Comparison of ENCODE assay signal across 16 mouse cellular contexts in the genomic region with DNA sequence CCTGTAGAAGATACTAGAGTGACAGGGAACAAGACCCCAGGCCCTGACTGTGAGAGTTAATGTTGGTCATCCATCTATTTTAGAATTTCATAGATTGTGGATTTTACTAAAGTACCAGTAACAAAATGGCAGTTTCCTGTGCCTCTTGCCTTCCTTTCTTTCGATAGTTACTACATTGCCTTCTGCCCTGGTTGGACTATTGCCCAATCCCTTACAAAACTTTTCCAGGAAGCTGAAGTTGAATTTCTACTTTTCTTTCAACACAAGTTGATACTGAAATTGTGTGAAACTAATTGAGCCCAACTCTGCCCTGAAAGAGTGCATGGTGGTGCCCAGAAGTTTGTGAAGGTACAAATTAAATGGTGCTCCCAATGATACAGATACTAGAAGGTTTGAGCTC. TPM values are rescaled to one million over a fixed set of nuclear protein-coding genes. Genes with fewer than 3 reads are reported as not detected.
DNase-seq lines count a peak whose midpoint lies in the region; ATAC-seq lines count a peak whose summit lies in the region.
"Had no signal": no experiment of that assay in that cellular context is flagged by ENCODE, and none has a peak within 500 bp of the region (broad histone marks: within the 10 kb centered on the region; RNA-seq: fewer than 3 reads in every experiment).

No protein-coding gene starts in this region.

- ATAC-seq in granulocyte monocyte progenitor cell, adult 5-6 weeks (replicated peaks; ENCODE audit: poor library complexity, severe bottlenecking): peak; percentile 70
- peak; percentile 57 for ATAC-seq in megakaryocyte progenitor cell, adult 5-6 weeks (replicated peaks; ENCODE audit: poor library complexity)

- DNase-seq in kidney, postnatal 36 days: peak; percentile 33 to 48
- no peak for DNase-seq in kidney, adult 18-20 months
- peak; percentile 35 for DNase-seq in NIH3T3 (ENCODE audit: low read depth)
- no peak for DNase-seq in layer of hippocampus, adult 18-20 months (ENCODE audit: low spot score in 2 of 2)
- DNase-seq in layer of hippocampus, adult 8-10 months (ENCODE audit: low spot score in 2 of 2): no peak
- DNase-seq: cerebellum, adult 11 months; cerebellum, postnatal 25 days; gastrocnemius, postnatal 36 days; kidney, adult 9 months; kidney, postnatal 14 days; layer of hippocampus, adult 9-11 months; right cerebral cortex, adult 18-20 months; thymus, adult 18-20 months; thymus, postnatal 4 days had no signal

RNA-seq across cellular contexts. Expression of gene Chp1, which starts 25.0 kb away (rescaled TPM):
- 53.9 and 55.8 TPM in 2 replicates for total RNA-seq in granulocyte monocyte progenitor cell, adult 5-6 weeks (2014; fragmentation: Nextera tagmentation)
- total RNA-seq in granulocyte monocyte progenitor cell, adult 5-6 weeks (2017): 46.9 and 53.5 TPM in 2 replicates
- 47.9 and 51.9 TPM in 2 replicates for total RNA-seq in megakaryocyte progenitor cell, adult 5-6 weeks (2015)
- 49.1 and 57.9 TPM in 2 replicates for total RNA-seq in megakaryocyte progenitor cell, adult 5-6 weeks (2017)
- 100 to 1,000 TPM; 154 to 166 TPM for total RNA-seq in layer of hippocampus, adult 18-20 months (2021)
- 100 to 1,000 TPM; 148 to 177 (median 173) TPM for total RNA-seq in layer of hippocampus, adult 8-10 months (2022)

RNA-seq across cellular contexts. Expression of gene Exd1, which starts 25.0 kb away (rescaled TPM):
- total RNA-seq in granulocyte monocyte progenitor cell, adult 5-6 weeks (2014; fragmentation: Nextera tagmentation): 0.13 TPM in 1 of 2 replicates, not detected in the other
- 0.31 TPM in 1 of 2 replicates, not detected in the other for total RNA-seq in granulocyte monocyte progenitor cell, adult 5-6 weeks (2017)
- not detected in 2 replicates for total RNA-seq in megakaryocyte progenitor cell, adult 5-6 weeks (2015)
- 0.98 and 2.0 TPM in 2 replicates for total RNA-seq in megakaryocyte progenitor cell, adult 5-6 weeks (2017)
- total RNA-seq in layer of hippocampus, adult 18-20 months (2021): under 1 TPM; 0.64 to 0.76 TPM
- total RNA-seq in layer of hippocampus, adult 8-10 months (2022): under 1 TPM; 0.74 to 0.89 (median 0.75) TPM

RNA-seq across cellular contexts. Expression of gene Nusap1, which starts 45.6 kb away (rescaled TPM):
- total RNA-seq in granulocyte monocyte progenitor cell, adult 5-6 weeks (2014; fragmentation: Nextera tagmentation): 11.5 and 17.2 TPM in 2 replicates
- total RNA-seq in granulocyte monocyte progenitor cell, adult 5-6 weeks (2017): 95.4 and 98.2 TPM in 2 replicates
- total RNA-seq in megakaryocyte progenitor cell, adult 5-6 weeks (2015): 85.9 and 103 TPM in 2 replicates
- total RNA-seq in megakaryocyte progenitor cell, adult 5-6 weeks (2017): 96.0 and 104 TPM in 2 replicates
- under 1 TPM; 0.51 to 0.62 TPM for total RNA-seq in layer of hippocampus, adult 18-20 months (2021)
- total RNA-seq in layer of hippocampus, adult 8-10 months (2022): under 1 TPM; 0.31 to 0.75 (median 0.65) TPM

RNA-seq across cellular contexts. Expression of gene Oip5, which starts 45.8 kb away (rescaled TPM):
- 12.2 and 19.0 TPM in 2 replicates for total RNA-seq in granulocyte monocyte progenitor cell, adult 5-6 weeks (2014; fragmentation: Nextera tagmentation)
- 17.7 and 19.9 TPM in 2 replicates for total RNA-seq in granulocyte monocyte progenitor cell, adult 5-6 weeks (2017)
- 19.5 and 21.9 TPM in 2 replicates for total RNA-seq in megakaryocyte progenitor cell, adult 5-6 weeks (2015)
- total RNA-seq in megakaryocyte progenitor cell, adult 5-6 weeks (2017): 26.9 and 29.6 TPM in 2 replicates
- total RNA-seq in layer of hippocampus, adult 18-20 months (2021): 1 to 10 TPM in 1 of 2 experiments, under 1 TPM in 1; 0.79 to 1.2 TPM
- total RNA-seq in layer of hippocampus, adult 8-10 months (2022): 1 to 10 TPM in 1 of 4 experiments, under 1 TPM in 3; 0.33 to 1.2 (median 0.84) TPM

Comparison
In these comparisons a context has a peak if more than half of its experiments do, and no peak if none do; other contexts are left out.
1. DNase-seq: peak in kidney, postnatal 36 days (2 of 2) and NIH3T3 (single experiment); none in kidney, adult 18-20 months (single experiment), layer of hippocampus, adult 18-20 months (0 of 2) and layer of hippocampus, adult 8-10 months (0 of 2).
2. RNA of gene Nusap1, which starts 45.6 kb away (total RNA-seq): 85.9 to 104 TPM in megakaryocyte progenitor cell, adult 5-6 weeks and 11.5 to 98.2 TPM in granulocyte monocyte progenitor cell, adult 5-6 weeks; 0.31 to 0.75 TPM in layer of hippocampus, adult 8-10 months and 0.51 to 0.62 TPM in layer of hippocampus, adult 18-20 months; every median in the first group is over 4 times any median in the second.